Mouse (Mus musculus) lung, postnatal 0 days (tissue): Measurements from ENCODE around the gene Coq2.

Experiments
- CTCF ChIP-seq: IDR thresholded peaks from 2 replicates; pipeline ENCODE4 v1.5.1; 2016; ENCODE audit warnings: antibody characterized with exemption, mild to moderate bottlenecking
- EP300 ChIP-seq: IDR thresholded peaks from 2 replicates; pipeline ENCODE4 v1.6.1; 2016; ENCODE audit warnings: antibody characterized with exemption, mild to moderate bottlenecking, control low read depth

GRCm38 (mm10) chr5:100716762-100717161 is 41.8 kb upstream of the Coq2 start:
- TF ChIP-seq CTCF (no peak), EP300 (no peak)
